Mouse (Mus musculus) intestine, embryonic 14.5 days (tissue): ENCODE data around the gene Cadm2. TPM values are rescaled to one million over a fixed set of nuclear protein-coding genes. Genes with fewer than 3 reads are reported as not detected.

ENCODE experiments used
- ATAC-seq: fragments of 200-750 bp; cut with Nextera tagmentation; replicated peaks from 2 replicates; pipeline ENCODE4 v1.8.0; 2017; ENCODE audit warnings: low read depth, moderate number of reproducible peaks, moderate TSS enrichment, moderate library complexity; ENCODE audit not compliant: low FRiP score, low TSS enrichment
- DNase-seq: peaks from one replicate; pipeline ENCODE4 v3.0.0-alpha.2; 2018; ENCODE audit warnings: low spot score
- H3K27ac ChIP-seq: fragments of 300-500 bp; sonication (generic); 2 replicates; pipeline ENCODE4 v1.5.1; 2014; ENCODE audit warnings: low read depth, mild to moderate bottlenecking, control low read depth
- H3K27me3 ChIP-seq: fragments of 300-500 bp; sonication (generic); replicated peaks from 2 replicates; pipeline ENCODE4 v1.6.1; 2014; ENCODE audit warnings: low read length, control low read depth; ENCODE audit not compliant: control insufficient read depth, insufficient read depth
- H3K36me3 ChIP-seq: fragments of 300-500 bp; sonication (generic); 2 replicates; pipeline ENCODE4 v1.6.1; 2014; ENCODE audit warnings: low read length, control low read depth; ENCODE audit not compliant: control insufficient read depth, insufficient read depth
- H3K4me1 ChIP-seq: fragments of 300-500 bp; sonication (generic); replicated peaks from 2 replicates; pipeline ENCODE4 v1.6.1; 2014; ENCODE audit warnings: low read length, control low read depth, mixed read lengths; ENCODE audit not compliant: control insufficient read depth, insufficient read depth
- H3K4me2 ChIP-seq: fragments of 300-500 bp; sonication (generic); 2 replicates; pipeline ENCODE4 v1.6.1; 2014; ENCODE audit warnings: low read length
- H3K4me3 ChIP-seq: fragments of 300-500 bp; sonication (generic); 2 replicates; pipeline ENCODE4 v1.5.1; 2014; ENCODE audit warnings: low read depth, low read length, control low read depth, mixed read lengths
- H3K9ac ChIP-seq: fragments of 300-500 bp; sonication (generic); 2 replicates; pipeline ENCODE4 v1.6.1; 2014; ENCODE audit warnings: mild to moderate bottlenecking, low read length
- H3K9me3 ChIP-seq: fragments of 300-500 bp; sonication (generic); 2 replicates; pipeline ENCODE4 v1.6.1; 2016; ENCODE audit warnings: low read length, control low read depth; ENCODE audit not compliant: control insufficient read depth
- WGBS: fragments of 180-500 bp; shearing (Covaris S2); extraction: QIAGEN DNeasy Blood & Tissue Kit; methylation state at CpG from one replicate; pipeline ENCODE4 v1.1.7; 2014; 5-methylcytosine and 5-hydroxymethylcytosine counted together
- polyA plus RNA-seq: library from polyadenylated mRNA; unstranded; fragments of >200 nt; fragmentation: Nextera tagmentation; extraction: Ambion mirVana; gene quantifications from 2 replicates; pipeline ENCODE4 v1.2.1, GENCODE M21; 2014

Gene Cadm2
- polyA plus RNA-seq, 1 experiment from 2014 or later: 0.91 TPM

DNA sequence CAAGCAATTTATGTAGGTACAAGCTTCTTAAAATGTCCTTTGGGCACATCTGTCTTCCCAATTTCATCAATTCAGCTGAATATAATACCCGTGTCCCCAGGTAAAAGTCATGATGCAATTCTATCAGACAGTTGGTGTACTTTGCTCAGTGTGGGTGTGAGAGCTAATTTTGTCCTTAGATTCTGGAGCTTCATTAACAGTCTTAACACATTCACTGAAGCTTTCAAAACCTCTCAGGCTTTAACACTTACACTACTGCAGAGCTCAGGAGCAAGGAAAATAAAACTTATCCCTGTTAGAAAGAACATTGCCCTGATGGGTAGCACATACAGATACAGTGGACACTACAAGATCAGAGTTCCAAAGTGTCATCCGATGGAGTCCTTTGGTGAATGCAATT lies 309.7 kb downstream of the Cadm2 start:
- no peak overlapping the region for H3K4me2 ChIP-seq
- DNase-seq: no peak
- H3K9ac ChIP-seq: no peak overlapping the region
- no peaks in the 10 kb centered on the region for H3K9me3 ChIP-seq
- H3K27ac ChIP-seq: no peak overlapping the region
- no peak overlapping the region for H3K4me3 ChIP-seq
- no peak for ATAC-seq
- H3K36me3 ChIP-seq: no peaks in the 10 kb centered on the region
- no peaks in the 10 kb centered on the region for H3K4me1 ChIP-seq
- 89% methylated on average over 2 of the region's 2 CpGs for WGBS
- H3K27me3 ChIP-seq: no peaks in the 10 kb centered on the region

DNA sequence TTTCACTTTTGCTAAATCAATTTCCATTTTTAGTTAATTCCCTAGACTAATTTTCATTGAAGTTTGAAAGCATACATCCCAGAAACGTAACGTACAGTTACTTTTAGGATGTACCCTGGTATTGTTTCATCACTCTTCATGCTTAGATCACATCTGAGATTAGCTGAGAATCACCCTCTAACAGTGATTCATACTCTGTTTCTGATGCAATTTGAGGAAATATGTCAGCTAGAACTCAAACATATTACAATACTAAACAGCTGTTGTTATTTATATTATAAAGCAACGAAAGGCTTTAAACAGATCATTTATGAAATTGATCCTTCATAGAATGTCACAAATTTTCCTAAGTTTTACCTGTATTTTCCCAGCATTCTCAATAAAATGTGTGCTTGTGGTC lies 336.0 kb downstream of the Cadm2 start:
- DNase-seq: no peak
- Histone ChIP-seq H3K4me2 (no peak overlapping the region), H3K9me3 (no peaks in the 10 kb centered on the region), H3K9ac (no peak overlapping the region), H3K36me3 (no peaks in the 10 kb centered on the region), H3K4me1 (no peaks in the 10 kb centered on the region), H3K4me3 (no peak overlapping the region), H3K27me3 (no peaks in the 10 kb centered on the region), H3K27ac (no peak overlapping the region)
- ATAC-seq: no peak
- WGBS: 92% methylated on average over 3 of the region's 3 CpGs

DNA sequence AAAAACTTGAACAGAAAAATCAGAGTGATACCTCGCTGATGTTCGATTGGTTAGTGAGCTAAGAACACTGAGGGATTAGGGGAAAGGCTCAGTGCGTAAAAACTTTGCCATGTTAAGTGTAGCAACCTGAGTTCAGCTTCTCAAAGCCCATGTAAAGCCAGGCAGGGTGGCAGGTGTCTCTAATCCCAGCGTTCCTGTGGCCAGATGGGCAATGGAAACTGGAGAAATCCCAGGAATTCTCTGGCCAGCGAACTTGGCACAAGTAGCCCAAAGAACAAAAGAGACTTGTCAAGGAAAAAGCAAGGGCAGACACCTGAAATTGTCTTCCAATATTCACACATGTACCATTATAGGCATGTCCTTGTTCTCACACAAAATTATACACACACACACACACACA lies 377.1 kb downstream of the Cadm2 start:
- no peak overlapping the region for H3K4me3 ChIP-seq
- no peak overlapping the region for H3K9ac ChIP-seq
- no peak overlapping the region for H3K27ac ChIP-seq
- H3K36me3 ChIP-seq: no peaks in the 10 kb centered on the region
- H3K27me3 ChIP-seq: no peaks in the 10 kb centered on the region
- no peak overlapping the region for H3K4me2 ChIP-seq
- DNase-seq (no peak), ATAC-seq (no peak)
- H3K4me1 ChIP-seq: no peaks in the 10 kb centered on the region
- no peaks in the 10 kb centered on the region for H3K9me3 ChIP-seq
- 79% methylated on average over 5 of the region's 5 CpGs for WGBS

DNA sequence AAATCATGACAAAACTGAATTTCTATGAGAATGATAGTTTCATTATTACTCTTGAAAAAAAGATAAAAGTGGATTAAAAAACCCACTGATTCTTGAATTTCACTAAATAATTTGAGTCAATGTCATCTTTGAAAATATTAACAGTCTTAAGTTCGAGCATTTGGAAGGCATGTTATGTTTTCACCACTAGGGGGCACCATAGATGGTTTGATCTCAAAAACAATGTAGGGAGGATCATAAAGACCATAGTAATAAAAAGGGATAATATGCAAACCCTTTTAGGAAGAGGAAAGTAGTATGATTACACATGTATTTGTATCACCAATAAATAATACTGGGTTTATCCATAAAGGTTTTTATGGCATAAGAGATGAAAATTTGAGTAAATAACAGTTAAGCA lies 385.8 kb downstream of the Cadm2 start:
- Histone ChIP-seq H3K36me3 (no peaks in the 10 kb centered on the region), H3K9ac (no peak overlapping the region), H3K4me2 (no peak overlapping the region), H3K27me3 (no peaks in the 10 kb centered on the region), H3K4me1 (no peaks in the 10 kb centered on the region), H3K4me3 (no peak overlapping the region), H3K9me3 (no peaks in the 10 kb centered on the region), H3K27ac (no peak overlapping the region)
- DNase-seq (no peak), ATAC-seq (no peak)
- WGBS: 29% methylated on average over 1 of the region's 1 CpGs

DNA sequence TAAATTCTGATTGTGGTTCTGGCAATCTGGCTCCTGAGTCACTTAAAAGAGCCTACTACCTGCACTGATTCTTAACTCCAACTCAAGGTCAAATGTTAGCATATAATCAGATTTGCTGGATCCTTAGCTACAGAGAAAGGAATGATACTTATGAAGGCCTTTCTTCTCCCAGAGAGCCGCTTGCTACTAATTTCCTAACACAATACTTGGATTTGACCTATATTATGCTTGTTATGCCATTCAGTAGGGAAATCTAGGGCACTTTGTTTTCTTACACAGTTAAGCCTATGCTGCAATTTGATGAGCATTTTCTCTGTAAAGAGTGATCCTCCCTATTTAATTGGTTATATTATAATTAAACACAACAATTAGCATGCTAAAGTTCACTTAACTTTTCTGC lies 394.0 kb downstream of the Cadm2 start:
- no peaks in the 10 kb centered on the region for H3K9me3 ChIP-seq
- H3K27me3 ChIP-seq: no peaks in the 10 kb centered on the region
- ATAC-seq (no peak), DNase-seq (no peak)
- H3K36me3 ChIP-seq: no peaks in the 10 kb centered on the region
- no peak overlapping the region for H3K9ac ChIP-seq
- no peak overlapping the region for H3K4me2 ChIP-seq
- WGBS: 88% methylated on average over 1 of the region's 1 CpGs
- H3K4me1 ChIP-seq: no peaks in the 10 kb centered on the region
- no peak overlapping the region for H3K4me3 ChIP-seq
- no peak overlapping the region for H3K27ac ChIP-seq

DNA sequence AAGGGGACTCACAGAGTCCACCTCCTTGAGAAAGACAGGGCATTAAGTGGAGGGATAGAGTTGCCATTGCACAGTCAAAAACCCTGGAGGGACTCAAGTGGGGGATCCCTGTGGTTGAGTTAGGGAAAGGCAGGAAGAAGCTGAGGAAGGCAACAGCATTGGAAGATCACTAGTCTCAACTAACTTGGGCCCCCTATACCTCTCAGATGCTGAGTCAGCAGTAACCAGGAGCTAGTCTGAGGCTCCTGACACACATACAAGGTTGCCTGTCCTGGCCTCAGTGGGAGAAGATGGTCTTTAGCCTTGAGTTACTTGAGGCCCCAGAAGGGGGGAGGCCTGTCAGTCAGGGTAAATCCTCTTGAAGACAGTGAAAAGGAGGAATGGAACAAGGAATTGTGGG lies 417.4 kb downstream of the Cadm2 start:
- H3K4me3 ChIP-seq: no peak overlapping the region
- no peak overlapping the region for H3K9ac ChIP-seq
- ATAC-seq: no peak
- H3K27me3 ChIP-seq: no peaks in the 10 kb centered on the region
- no peaks in the 10 kb centered on the region for H3K4me1 ChIP-seq
- no peaks in the 10 kb centered on the region for H3K9me3 ChIP-seq
- DNase-seq: no peak
- no peak overlapping the region for H3K4me2 ChIP-seq
- no peak overlapping the region for H3K27ac ChIP-seq
- no peaks in the 10 kb centered on the region for H3K36me3 ChIP-seq

DNA sequence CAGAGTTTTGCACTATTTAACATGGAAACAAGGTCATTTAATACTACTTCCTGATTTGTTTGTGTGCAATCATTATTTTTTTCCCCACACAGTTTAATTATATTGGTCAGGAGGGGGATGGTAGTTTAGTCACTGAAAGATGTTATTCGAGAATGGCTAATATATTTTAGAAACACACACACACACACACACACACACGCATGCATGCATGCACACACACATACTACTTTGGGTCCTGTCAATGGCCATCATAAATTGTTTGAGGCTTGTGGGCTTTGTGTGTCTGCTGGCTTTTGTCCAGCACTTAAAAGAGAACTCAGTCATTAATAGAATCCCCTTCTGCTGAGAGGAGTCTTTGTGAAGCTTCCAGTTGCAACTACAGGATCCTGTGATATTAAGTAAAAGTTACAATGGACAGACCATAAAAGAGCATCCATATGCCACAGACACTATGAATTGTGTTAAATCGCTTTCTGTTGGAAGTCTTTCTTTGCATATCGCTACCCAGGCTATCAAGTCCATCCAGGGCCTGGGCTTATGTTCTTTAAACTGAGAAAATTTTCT lies 427.8 kb downstream of the Cadm2 start:
- DNase-seq (no peak), ATAC-seq (no peak)
- no peaks in the 10 kb centered on the region for H3K4me1 ChIP-seq
- H3K9ac ChIP-seq: no peak overlapping the region
- H3K27me3 ChIP-seq: no peaks in the 10 kb centered on the region
- H3K9me3 ChIP-seq: no peaks in the 10 kb centered on the region
- no peak overlapping the region for H3K27ac ChIP-seq
- WGBS: 87% methylated on average over 4 of the region's 4 CpGs
- no peak overlapping the region for H3K4me2 ChIP-seq
- no peaks in the 10 kb centered on the region for H3K36me3 ChIP-seq
- H3K4me3 ChIP-seq: no peak overlapping the region

DNA sequence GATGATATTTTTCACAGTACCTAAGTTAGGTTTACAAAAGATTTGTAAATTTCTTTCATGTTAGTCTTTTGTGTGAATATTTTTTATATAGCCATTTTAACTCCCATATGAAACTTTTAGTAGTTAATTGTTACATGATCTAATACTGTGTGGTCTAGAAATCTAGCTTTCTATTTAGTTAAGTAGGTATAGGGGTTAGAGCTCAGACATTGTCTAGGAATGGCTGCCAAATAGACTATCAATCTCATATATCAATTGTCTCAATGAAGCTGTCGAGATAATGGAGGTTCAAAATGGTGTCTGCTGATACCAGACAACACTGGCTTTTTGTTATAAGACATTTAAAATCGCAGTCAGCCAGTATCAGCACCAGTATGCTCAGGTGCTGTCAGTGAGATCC lies 428.3 kb downstream of the Cadm2 start:
- ATAC-seq: no peak
- no peaks in the 10 kb centered on the region for H3K4me1 ChIP-seq
- no peak overlapping the region for H3K4me2 ChIP-seq
- 53% methylated on average over 2 of the region's 2 CpGs for WGBS
- no peaks in the 10 kb centered on the region for H3K27me3 ChIP-seq
- H3K9ac ChIP-seq: no peak overlapping the region
- H3K27ac ChIP-seq: no peak overlapping the region
- no peak overlapping the region for H3K4me3 ChIP-seq
- H3K9me3 ChIP-seq: no peaks in the 10 kb centered on the region
- H3K36me3 ChIP-seq: no peaks in the 10 kb centered on the region
- no peak for DNase-seq

DNA sequence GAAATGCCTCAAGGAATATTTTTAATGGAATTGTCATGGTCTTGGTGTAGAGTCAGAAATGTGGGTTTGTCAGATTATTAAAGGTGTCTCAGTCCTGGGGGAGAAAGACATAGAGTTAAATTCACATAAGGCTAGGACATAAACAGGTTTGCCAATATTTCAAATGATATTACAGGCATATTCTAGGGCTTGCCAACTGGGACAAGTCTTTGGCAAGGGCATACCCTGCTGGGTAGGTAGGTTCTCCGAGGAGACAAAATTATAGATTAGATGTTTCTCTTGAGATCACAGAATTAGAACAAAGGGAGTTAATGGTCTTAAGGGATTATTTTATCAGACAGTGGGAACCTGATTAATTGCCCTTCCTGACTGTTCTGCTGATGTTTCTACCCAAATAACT lies 434.4 kb downstream of the Cadm2 start:
- ATAC-seq (no peak), DNase-seq (no peak)
- no peak overlapping the region for H3K9ac ChIP-seq
- H3K36me3 ChIP-seq: no peaks in the 10 kb centered on the region
- H3K27ac ChIP-seq: no peak overlapping the region
- 83% methylated on average over 1 of the region's 1 CpGs for WGBS
- no peak overlapping the region for H3K4me3 ChIP-seq
- H3K4me1 ChIP-seq: no peaks in the 10 kb centered on the region
- H3K9me3 ChIP-seq: no peaks in the 10 kb centered on the region
- H3K4me2 ChIP-seq: no peak overlapping the region
- no peaks in the 10 kb centered on the region for H3K27me3 ChIP-seq
